Mouse (Mus musculus) kidney, embryonic 15.5 days (tissue): ENCODE data around the gene Mrps6. TPM values are rescaled to one million over a fixed set of nuclear protein-coding genes. Genes with fewer than 3 reads are reported as not detected.

Experiments
- ATAC-seq: fragments of 200-750 bp; cut with Nextera tagmentation; replicated peaks from 2 replicates; pipeline ENCODE4 v1.8.0; 2017; ENCODE audit warnings: moderate TSS enrichment; ENCODE audit not compliant: low FRiP score
- H3K27ac ChIP-seq: fragments of 300-500 bp; sonication (generic); 2 replicates; pipeline ENCODE4 v1.5.1; 2015; ENCODE audit warnings: mild to moderate bottlenecking, inconsistent platforms
- H3K27me3 ChIP-seq: fragments of 300-500 bp; sonication (generic); 2 replicates; pipeline ENCODE4 v1.6.1; 2015; ENCODE audit warnings: inconsistent platforms
- H3K36me3 ChIP-seq: fragments of 300-500 bp; sonication (generic); 2 replicates; pipeline ENCODE4 v1.6.1; 2015; ENCODE audit warnings: inconsistent platforms
- H3K4me1 ChIP-seq: fragments of 300-500 bp; sonication (generic); 2 replicates; pipeline ENCODE4 v1.6.1; 2015; ENCODE audit warnings: inconsistent platforms
- H3K4me2 ChIP-seq: fragments of 300-500 bp; sonication (generic); 2 replicates; pipeline ENCODE4 v1.6.1; 2015; ENCODE audit warnings: moderate library complexity, mild to moderate bottlenecking, inconsistent platforms
- H3K4me3 ChIP-seq: fragments of 300-500 bp; sonication (generic); replicated peaks from 2 replicates; pipeline ENCODE4 v1.5.1; 2015; ENCODE audit warnings: mild to moderate bottlenecking, inconsistent platforms
- H3K9ac ChIP-seq: fragments of 300-500 bp; sonication (generic); 2 replicates; pipeline ENCODE4 v1.6.1; 2015; ENCODE audit warnings: mild to moderate bottlenecking, inconsistent platforms
- H3K9me3 ChIP-seq: fragments of 300-500 bp; sonication (generic); replicated peaks from 2 replicates; pipeline ENCODE4 v1.6.1; 2016; ENCODE audit warnings: inconsistent platforms
- WGBS: fragments of 180-500 bp; shearing (Covaris S2); methylation state at CpG from one replicate; pipeline ENCODE4 v1.1.7; 2015; ENCODE audit warnings: mixed read lengths; 5-methylcytosine and 5-hydroxymethylcytosine counted together
- polyA plus RNA-seq: library from polyadenylated mRNA; unstranded; fragments of >200 nt; fragmentation: Nextera tagmentation; extraction: Ambion mirVana; gene quantifications from 2 replicates; pipeline ENCODE4 v1.2.1, GENCODE M21; 2015

Gene Mrps6
- 151 and 166 TPM in 2 replicates for polyA plus RNA-seq

- peak within 1 kb of the TSS; percentile 94 for H3K27ac ChIP-seq
- H3K4me2 ChIP-seq, result peak within 1 kb of the TSS; percentile 81
- WGBS, result under 1% methylated on average over 88 of the region's 99 CpGs
- H3K36me3 ChIP-seq, result peaks cover 24% of the 10 kb centered on the region
- ATAC-seq, result peak; percentile 95
- peak within 1 kb of the TSS; percentile 95 for H3K4me3 ChIP-seq
- 0 out of 2 replicates have a peak, but pooled peaks cover 5% of the 10 kb centered on the region for H3K9me3 ChIP-seq
- H3K27me3 ChIP-seq, result no peaks in the 10 kb centered on the region
- H3K9ac ChIP-seq, result peak within 1 kb of the TSS; percentile 90
- H3K4me1 ChIP-seq, result peaks cover 23% of the 10 kb centered on the region
Observed at GRCm38 (mm10) chr16:92057852-92058643, at the start of gene Mrps6, which contains the start of the genes Gm49711 and Slc5a3. Gene Mrps6, plus strand, starts transcription at chr16:92058270. Gene Gm49711, plus strand, starts transcription at chr16:92058316. Gene Slc5a3, plus strand, starts transcription at chr16:92058322.

DNA sequence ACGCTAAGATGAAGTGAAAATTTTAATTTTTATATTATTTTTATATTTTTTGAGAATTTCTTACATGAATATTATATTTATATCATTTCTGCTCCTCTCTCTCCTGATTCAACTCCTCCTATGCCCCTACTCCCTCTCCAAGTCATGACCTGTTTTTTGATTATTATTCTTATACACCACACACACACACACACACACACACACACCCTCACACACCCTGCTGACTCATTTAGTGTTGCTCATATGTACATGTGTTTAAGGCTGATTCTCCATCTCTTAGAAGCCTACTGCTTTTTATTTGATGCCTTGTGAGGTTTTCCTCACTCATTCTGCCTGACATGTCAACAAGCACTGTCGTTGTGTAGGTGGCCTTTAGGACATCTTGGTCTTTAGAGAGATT lies 48.5 kb upstream of the Mrps6 start:
- Histone ChIP-seq H3K27me3 (no peaks in the 10 kb centered on the region), H3K9ac (no peak overlapping the region), H3K4me3 (no peak overlapping the region), H3K9me3 (no peaks in the 10 kb centered on the region; the same call in 1 of the 2 replicates), H3K27ac (no peak overlapping the region), H3K36me3 (no peaks in the 10 kb centered on the region), H3K4me2 (no peak overlapping the region), H3K4me1 (0 out of 2 replicates have a peak, but pooled peaks cover 9% of the 10 kb centered on the region)
- no peak for ATAC-seq
- 94% methylated on average over 2 of the region's 2 CpGs for WGBS

DNA sequence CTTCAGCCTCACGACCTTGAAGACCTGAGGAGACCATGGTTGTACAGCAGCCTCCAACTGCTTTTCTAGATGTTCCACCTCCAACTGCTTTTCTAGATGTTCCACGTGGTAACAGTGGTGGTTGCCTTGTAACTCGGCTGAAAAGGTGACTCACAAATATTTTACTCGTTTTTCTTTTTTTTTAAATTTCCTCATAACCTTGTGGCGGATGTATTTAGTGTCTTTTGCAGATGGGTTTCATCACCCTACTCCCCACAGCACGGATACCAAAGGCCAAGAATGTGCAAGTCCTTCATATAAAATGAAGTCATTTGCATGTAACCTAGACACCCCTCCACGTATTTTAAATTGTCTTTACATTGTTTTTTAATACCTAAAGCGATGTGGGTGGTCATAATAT lies 41.3 kb upstream of the Mrps6 start:
- ATAC-seq, result no peak
- Histone ChIP-seq H3K4me2 (no peak overlapping the region), H3K36me3 (no peaks in the 10 kb centered on the region), H3K9me3 (no peaks in the 10 kb centered on the region), H3K4me1 (peaks cover 24% of the 10 kb centered on the region), H3K27ac (no peak overlapping the region), H3K4me3 (no peak overlapping the region), H3K9ac (no peak overlapping the region), H3K27me3 (no peaks in the 10 kb centered on the region)
- WGBS, result 75% methylated on average over 8 of the region's 8 CpGs

DNA sequence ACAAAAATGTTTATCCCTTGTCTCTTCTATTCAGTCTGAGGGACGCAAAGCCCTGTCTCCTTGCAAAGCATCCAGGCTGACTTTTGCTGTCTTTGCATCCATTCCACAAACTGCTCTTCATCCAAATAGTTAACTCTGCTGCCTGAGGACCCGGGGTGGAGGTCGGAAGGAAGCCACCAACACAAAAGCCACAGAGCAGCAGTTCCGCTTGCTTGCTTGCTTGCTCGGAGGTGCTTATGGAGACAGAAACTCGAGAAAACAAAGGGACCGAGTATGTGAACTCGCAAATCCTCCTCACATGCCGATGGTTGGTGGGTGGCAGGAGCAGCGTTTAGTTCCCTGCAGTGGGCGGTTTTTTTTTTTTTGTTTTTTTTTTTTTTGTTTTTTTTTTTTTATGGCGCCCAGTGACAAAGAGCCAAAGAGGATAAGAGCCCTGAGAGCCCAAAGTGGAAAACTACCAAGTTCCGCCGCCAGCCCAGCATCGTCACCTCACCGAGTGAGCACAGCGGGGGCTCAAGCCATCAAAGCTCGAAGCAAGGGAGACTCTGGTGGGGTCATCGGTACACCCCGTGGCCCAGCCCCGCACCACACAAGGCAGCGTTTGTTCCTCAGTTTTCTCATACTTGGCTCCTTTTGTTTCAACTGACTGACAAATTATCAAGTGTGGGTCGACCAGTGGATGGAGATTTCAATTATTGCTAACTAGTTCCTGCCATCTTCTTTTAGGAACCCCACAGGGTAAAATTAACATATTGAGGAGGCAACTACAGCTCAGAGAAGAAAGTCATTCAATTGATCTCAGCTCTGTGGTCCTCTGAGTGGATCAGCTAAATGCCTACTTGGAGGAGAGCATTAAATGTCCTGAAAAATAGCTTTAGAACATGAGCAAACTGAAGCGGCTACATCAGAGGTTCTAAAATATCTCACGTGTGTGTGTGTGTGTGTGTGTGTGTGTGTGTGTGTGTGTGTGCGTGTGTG lies 38.6 kb upstream of the Mrps6 start:
- peak overlapping the region; percentile 43 for H3K4me3 ChIP-seq
- H3K9ac ChIP-seq, result peak overlapping the region; percentile 48
- H3K4me2 ChIP-seq, result peak overlapping the region; percentile 68
- H3K9me3 ChIP-seq, result no peaks in the 10 kb centered on the region
- WGBS, result 7% methylated on average over 26 of the region's 26 CpGs
- no peaks in the 10 kb centered on the region for H3K36me3 ChIP-seq
- ATAC-seq, result peak; percentile 68; the same call in 1 of the 2 replicates
- peaks cover 18% of the 10 kb centered on the region for H3K4me1 ChIP-seq
- no peaks in the 10 kb centered on the region for H3K27me3 ChIP-seq
- peak overlapping the region; percentile 77 for H3K27ac ChIP-seq

DNA sequence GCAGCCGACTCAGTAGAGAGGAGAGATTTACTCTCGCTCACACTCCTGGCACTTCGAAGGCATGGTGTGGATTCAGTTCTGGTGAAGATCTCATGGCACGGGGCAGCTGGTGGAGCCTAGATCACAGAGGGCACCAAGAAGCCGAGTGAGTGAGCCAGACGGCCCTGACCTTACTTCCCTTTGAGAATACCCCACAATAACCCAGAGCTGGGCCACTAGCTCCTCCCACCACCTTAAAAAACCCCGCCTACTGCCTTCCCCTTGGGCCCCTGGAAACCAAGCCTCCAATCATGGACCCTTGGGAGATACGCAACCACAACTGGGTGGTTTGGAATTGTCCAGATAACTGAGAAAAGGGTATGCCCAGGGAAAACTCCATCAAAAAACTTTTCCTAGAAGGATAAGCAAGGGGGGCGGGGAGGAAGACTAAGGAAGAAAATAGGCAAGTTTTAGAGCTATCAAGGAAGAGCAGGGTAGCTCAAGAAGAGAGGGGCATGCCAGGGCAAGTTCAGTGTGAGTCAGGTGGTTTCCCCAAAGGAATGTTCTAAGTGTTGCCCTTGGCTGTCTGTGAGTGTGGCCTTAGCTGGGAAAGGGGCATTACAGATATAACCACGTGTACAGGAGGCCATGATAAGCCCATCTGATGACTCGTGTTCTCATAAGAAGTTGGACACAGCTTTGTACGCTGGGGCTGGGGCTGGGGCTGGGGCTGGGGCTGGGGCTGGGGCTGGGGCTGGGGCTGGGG lies 36.2 kb upstream of the Mrps6 start:
- Histone ChIP-seq H3K9ac (no peak overlapping the region), H3K4me2 (no peak overlapping the region), H3K27ac (no peak overlapping the region), H3K9me3 (no peaks in the 10 kb centered on the region), H3K36me3 (no peaks in the 10 kb centered on the region), H3K4me3 (no peak overlapping the region), H3K27me3 (no peaks in the 10 kb centered on the region), H3K4me1 (peaks cover 18% of the 10 kb centered on the region)
- no peak for ATAC-seq
- WGBS, result 81% methylated on average over 12 of the region's 12 CpGs

DNA sequence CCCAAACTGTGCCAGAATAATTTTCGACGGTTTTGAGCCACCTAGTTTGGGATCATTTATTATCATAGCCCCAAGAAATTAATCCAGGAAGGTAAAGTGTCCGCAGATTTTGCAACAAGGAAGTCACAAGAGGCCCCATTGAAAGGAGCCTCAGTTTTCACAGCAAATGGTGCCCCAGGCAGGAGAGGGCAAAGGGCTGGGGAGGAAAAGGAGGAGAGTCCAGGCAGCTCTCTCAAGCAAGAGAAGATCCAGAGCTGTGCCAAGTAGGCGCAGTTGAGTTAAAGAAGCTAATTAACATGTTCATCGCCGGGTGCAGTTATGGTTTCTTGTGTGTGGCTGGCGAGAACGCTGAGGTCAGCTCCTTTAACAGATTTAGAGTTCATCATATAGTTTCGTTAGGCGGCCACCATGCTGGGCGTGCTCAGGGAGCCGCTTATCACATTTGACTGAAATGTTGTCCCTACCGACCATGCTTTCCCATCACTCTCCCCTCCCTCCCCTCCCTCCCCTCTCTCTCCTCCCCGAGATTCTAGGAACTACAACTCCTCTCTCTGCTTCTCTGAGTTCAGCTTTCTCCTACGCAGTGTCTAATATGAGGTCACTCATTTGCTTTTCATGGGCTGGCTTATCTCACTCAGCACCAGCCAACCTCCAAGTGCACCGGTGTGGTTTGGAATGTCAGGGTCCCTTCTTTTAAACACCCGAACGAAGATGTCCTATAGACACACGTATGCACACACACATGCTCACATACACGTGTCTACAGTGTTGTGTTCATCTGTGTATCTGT lies 35.4 kb upstream of the Mrps6 start:
- Histone ChIP-seq H3K4me1 (peaks cover 18% of the 10 kb centered on the region), H3K4me2 (no peak overlapping the region), H3K9me3 (no peaks in the 10 kb centered on the region), H3K27me3 (no peaks in the 10 kb centered on the region), H3K27ac (no peak overlapping the region), H3K9ac (no peak overlapping the region), H3K36me3 (no peaks in the 10 kb centered on the region), H3K4me3 (no peak overlapping the region)
- ATAC-seq, result no peak
- 76% methylated on average over 20 of the region's 20 CpGs for WGBS

DNA sequence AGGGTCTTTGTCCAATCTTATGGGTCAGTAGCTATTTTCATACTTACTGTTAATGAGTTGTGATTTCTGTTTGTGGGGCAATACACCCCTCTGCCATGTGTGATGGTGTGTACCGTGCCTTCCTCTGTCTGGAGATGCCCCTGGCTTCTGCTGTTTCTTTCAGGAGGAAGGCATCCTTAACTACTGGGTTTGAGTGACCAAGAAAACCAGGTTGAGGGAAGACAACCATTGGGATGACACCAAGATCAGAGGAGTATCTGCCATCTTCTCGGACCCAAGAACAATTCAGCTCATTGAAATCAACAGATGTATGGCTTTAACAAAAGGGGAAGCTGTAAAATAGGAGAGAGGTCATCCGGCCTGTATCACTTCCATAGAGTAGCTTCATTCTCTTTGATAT lies 24.8 kb upstream of the Mrps6 start:
- no peak overlapping the region for H3K4me3 ChIP-seq
- no peak overlapping the region for H3K27ac ChIP-seq
- no peaks in the 10 kb centered on the region for H3K36me3 ChIP-seq
- no peaks in the 10 kb centered on the region for H3K4me1 ChIP-seq
- H3K9me3 ChIP-seq, result no peaks in the 10 kb centered on the region
- H3K4me2 ChIP-seq, result no peak overlapping the region
- WGBS, result 87% methylated on average over 3 of the region's 3 CpGs
- no peak overlapping the region for H3K9ac ChIP-seq
- H3K27me3 ChIP-seq, result no peaks in the 10 kb centered on the region
- no peak for ATAC-seq

GRCm38 (mm10) chr16:92034676-92035075 lies 23.4 kb upstream of the Mrps6 start:
- no peaks in the 10 kb centered on the region for H3K4me1 ChIP-seq
- H3K4me2 ChIP-seq, result no peak overlapping the region
- no peaks in the 10 kb centered on the region for H3K36me3 ChIP-seq
- H3K9me3 ChIP-seq, result no peaks in the 10 kb centered on the region
- no peak overlapping the region for H3K9ac ChIP-seq
- 79% methylated on average over 5 of the region's 5 CpGs for WGBS
- no peak overlapping the region for H3K27ac ChIP-seq
- no peak overlapping the region for H3K4me3 ChIP-seq
- ATAC-seq, result no peak
- H3K27me3 ChIP-seq, result no peaks in the 10 kb centered on the region

DNA sequence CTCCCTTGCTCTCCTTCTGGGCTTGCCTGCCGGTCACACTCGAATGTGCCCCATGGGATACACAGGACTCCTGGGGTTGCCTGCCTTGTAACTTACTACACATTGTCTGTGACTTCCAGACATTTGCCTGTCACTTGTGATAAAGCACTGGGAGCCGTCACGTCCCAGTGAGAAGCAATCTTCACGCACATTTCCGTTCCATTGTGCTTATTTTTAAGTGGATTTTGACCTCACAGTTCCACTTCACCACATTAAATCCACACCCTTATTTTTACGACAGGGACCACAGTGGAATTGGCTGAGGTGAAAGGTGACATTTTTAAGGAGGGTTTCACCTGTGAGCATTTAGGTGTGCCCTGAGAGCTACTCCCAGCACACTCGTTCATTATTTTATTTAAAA lies 21.4 kb upstream of the Mrps6 start:
- Histone ChIP-seq H3K4me1 (no peaks in the 10 kb centered on the region), H3K4me2 (no peak overlapping the region), H3K4me3 (no peak overlapping the region), H3K27ac (no peak overlapping the region), H3K27me3 (no peaks in the 10 kb centered on the region), H3K36me3 (no peaks in the 10 kb centered on the region), H3K9me3 (no peaks in the 10 kb centered on the region), H3K9ac (no peak overlapping the region)
- no peak for ATAC-seq
- 47% methylated on average over 8 of the region's 8 CpGs for WGBS

- Histone ChIP-seq H3K4me3 (no peak overlapping the region), H3K9me3 (no peaks in the 10 kb centered on the region), H3K4me1 (no peaks in the 10 kb centered on the region), H3K27me3 (no peaks in the 10 kb centered on the region), H3K9ac (no peak overlapping the region), H3K36me3 (no peaks in the 10 kb centered on the region), H3K27ac (no peak overlapping the region), H3K4me2 (no peak overlapping the region)
- ATAC-seq, result 0 out of 2 replicates have a peak, but pooled peaks have one; percentile 40
- 77% methylated on average over 21 of the region's 21 CpGs for WGBS
Observed at GRCm38 (mm10) chr16:92037891-92038607, 20.0 kb upstream of the Mrps6 start.
